Mouse (Mus musculus): Measurements from ENCODE around the gene Pilrb1.
"Not testable (repeated sequence)": the region's sequence is repeated elsewhere in the genome, so short reads cannot be mapped to it uniquely, and the experiment has no call there.

The Pilrb1 gene

GRCm38 (mm10) chr5:137857960-137858710 lies at the start of gene Pilrb1:
Pilrb1 (minus strand) TSS chr5:137858106.
- not testable (repeated sequence) for DNase-seq

GRCm38 (mm10) chr5:137897812-137898211 lies 39.9 kb upstream of the Pilrb1 start:
- DNase-seq, result no peak

- no peak for DNase-seq
Measured at GRCm38 (mm10) chr5:137892954-137893353, 35.0 kb upstream of the Pilrb1 start.

GRCm38 (mm10) chr5:137887666-137888065 lies 29.8 kb upstream of the Pilrb1 start:
- DNase-seq, result no peak

GRCm38 (mm10) chr5:137885894-137886293 lies 28.0 kb upstream of the Pilrb1 start:
- peak; percentile 66 for DNase-seq

GRCm38 (mm10) chr5:137883345-137883744 lies 25.4 kb upstream of the Pilrb1 start:
- DNase-seq, result no peak

GRCm38 (mm10) chr5:137882922-137883321 lies 25.0 kb upstream of the Pilrb1 start:
- DNase-seq, result no peak

GRCm38 (mm10) chr5:137877860-137878259 lies 20.0 kb upstream of the Pilrb1 start:
- peak; percentile 43 for DNase-seq

GRCm38 (mm10) chr5:137875054-137875453 lies 17.1 kb upstream of the Pilrb1 start:
- no peak for DNase-seq

GRCm38 (mm10) chr5:137872381-137872702 lies 14.4 kb upstream of the Pilrb1 start:
- not testable (repeated sequence) for DNase-seq

- DNase-seq, result not testable (repeated sequence)
Measured at GRCm38 (mm10) chr5:137871644-137872380, 13.9 kb upstream of the Pilrb1 start, which contains the start of gene Pilrb2. Pilrb2 (minus strand) TSS chr5:137871815.

- DNase-seq, result not testable (repeated sequence)
Measured at GRCm38 (mm10) chr5:137868600-137868999, 10.7 kb upstream of the Pilrb1 start.

- DNase-seq, result not testable (repeated sequence)
Measured at GRCm38 (mm10) chr5:137864008-137864407, 6.1 kb upstream of the Pilrb1 start.

GRCm38 (mm10) chr5:137856870-137857269 lies 1.0 kb downstream of the Pilrb1 start:
- not testable (repeated sequence) for DNase-seq

GRCm38 (mm10) chr5:137854907-137855306 lies 3.0 kb downstream of the Pilrb1 start:
- not testable (repeated sequence) for DNase-seq

- DNase-seq, result not testable (repeated sequence)
Measured at GRCm38 (mm10) chr5:137850313-137850712, 7.6 kb downstream of the Pilrb1 start.

GRCm38 (mm10) chr5:137837110-137837509 lies 20.8 kb downstream of the Pilrb1 start:
- DNase-seq, result not testable (repeated sequence)

GRCm38 (mm10) chr5:137836611-137837010 lies 21.3 kb downstream of the Pilrb1 start:
- no peak for DNase-seq

GRCm38 (mm10) chr5:137835966-137836520 lies 21.9 kb downstream of the Pilrb1 start, which contains the start of gene Pilra:
Pilra (minus strand) TSS chr5:137836281.
- not testable (repeated sequence) for DNase-seq

GRCm38 (mm10) chr5:137833500-137833899 lies 24.4 kb downstream of the Pilrb1 start:
- DNase-seq, result no peak

- DNase-seq, result no peak
Measured at GRCm38 (mm10) chr5:137831506-137831905, 26.4 kb downstream of the Pilrb1 start.

GRCm38 (mm10) chr5:137831106-137831505 lies 26.8 kb downstream of the Pilrb1 start:
- no peak for DNase-seq

GRCm38 (mm10) chr5:137830238-137830637 lies 27.7 kb downstream of the Pilrb1 start:
- no peak for DNase-seq

- no peak for DNase-seq
Measured at GRCm38 (mm10) chr5:137828694-137829093, 29.2 kb downstream of the Pilrb1 start.

Measured in right cerebral cortex, postnatal 14 days (tissue).